Mouse (Mus musculus): ENCODE data around the gene Irf2bpl.

Irf2bpl gene

DNA sequence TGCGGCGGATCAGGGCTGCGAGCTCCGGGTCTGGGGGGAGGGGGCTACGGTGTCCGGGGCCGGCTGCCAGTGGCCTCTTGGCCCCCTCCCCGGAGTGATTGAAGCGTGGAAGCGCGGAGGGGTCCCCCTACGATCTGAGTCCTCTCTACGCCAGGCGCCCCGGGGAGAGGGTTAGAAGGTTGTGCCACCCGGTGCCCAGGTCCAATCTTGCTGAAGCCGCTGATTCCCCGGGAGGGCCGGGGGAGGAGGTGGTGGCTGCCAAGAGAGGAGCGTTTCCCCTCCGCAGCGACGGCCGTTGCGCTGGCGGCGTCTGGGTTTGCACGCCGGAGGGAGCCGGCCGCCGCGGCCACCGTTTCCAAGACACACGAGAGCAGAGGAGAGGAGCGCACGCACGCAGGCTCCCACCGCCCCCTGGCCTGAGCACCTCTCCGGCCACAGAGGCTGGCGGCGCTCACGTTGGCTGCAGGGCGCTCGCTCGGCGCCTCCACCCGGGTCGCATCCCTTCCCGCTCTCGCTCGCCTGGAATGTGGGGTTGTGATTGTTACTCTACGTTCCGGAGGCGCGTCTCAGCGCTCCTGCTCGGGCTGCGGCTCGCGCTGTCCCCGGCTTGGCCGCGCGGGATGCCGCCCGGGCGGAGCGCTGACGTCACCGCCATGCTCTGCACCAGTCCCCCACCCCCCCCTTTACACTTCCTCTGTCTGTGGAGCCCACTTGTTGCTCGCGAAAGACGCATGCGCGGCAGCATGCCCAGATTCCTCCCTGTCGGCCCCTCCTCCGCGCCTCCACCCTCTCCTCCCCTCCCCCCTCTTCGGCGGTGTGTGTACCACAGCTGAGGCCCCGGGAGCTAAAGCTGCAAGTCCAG, at the start of gene Irf2bpl:
Gene Irf2bpl (minus strand): TSS at position 602 of the 862 bp plus-strand sequence.
- peak; percentile 98 for DNase-seq

DNA sequence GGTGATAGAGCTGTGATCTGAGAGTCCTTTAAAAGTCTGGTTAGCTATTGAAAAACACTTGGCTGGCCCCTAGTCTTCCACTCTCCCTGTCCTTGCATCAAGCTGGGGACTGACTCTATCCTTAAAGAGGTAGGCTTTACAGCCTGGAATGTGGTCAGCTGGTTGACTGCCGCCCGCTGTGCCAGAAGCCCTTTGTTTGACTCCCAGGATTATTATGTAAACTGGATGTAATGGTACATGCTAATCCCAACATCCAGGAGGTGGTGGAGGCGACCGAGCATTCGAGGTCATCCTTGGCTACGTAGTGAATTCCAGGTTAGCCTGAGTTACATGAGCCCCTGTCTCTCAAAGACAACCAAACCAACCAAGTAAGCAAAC, 48.0 kb upstream of the Irf2bpl start:
- DNase-seq: no peak

DNA sequence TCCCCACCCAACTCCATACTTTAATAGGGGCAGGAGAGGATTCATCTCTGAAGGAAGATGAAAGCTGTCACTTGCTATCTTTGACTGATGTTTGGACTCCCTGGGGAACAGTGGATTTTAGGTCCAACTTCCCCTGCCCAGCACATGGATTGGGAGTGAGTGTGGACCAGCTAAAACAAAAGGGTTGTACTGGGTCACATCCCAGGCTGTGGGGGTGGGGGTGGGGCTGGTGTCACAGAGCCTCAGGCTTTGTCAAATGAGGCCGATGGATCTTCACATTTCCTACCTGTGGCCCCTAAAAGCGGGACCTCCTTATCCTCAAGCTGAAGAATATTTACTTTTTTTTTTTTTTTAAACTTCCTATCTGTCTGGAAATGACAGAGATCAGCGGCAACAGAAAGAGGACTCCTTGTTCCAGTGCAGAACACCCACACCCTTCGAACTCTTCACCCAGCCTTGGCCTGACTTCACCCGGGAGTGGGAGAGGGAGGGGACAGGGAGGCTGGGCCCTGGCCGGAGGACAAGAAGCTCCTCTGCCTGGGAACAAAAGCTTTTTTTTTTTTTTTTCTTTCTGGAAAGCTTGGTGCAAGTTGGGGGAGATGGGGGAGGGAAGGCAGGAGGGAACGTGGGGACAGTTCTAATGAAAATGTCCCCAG, 47.4 kb upstream of the Irf2bpl start:
- no peak for DNase-seq

DNA sequence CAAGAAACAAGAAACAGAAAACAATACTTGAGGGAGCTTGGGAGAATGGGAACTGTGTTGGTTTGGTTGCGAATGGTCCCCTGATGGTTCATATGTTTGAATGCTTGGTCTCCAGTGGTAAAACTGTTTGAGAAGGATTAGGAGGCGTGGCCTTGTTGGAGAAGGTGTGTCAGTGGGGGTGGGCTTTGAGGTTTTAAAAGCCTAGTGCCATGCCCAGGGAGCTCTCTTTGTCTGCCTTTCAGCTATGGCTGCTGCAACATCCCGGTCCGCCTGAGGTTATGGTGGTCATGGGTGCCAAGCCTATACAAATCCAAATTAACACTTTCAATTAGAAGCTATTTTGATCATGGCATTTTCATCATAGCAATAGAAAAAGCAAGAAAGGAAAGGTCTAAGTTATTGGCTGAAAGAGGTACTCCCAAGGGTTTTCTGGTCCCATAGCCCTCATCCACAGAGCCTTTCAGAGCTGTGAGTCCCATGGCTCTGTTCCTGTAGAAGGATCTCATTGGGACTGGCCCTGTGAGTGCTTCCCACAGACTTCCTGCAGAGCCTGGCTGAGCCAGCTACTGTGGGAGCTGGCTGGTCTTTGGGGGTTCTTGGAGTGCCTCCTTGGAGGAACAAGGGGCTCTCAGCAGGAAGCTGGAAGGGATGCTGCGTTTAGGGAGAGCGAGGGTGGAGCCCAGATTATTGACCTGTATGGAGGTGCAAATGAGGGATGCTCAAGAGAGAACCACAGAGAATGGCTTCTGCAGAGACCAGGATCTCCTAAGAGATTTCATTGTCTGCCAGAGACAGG, 46.5 kb upstream of the Irf2bpl start:
- DNase-seq: no peak

DNA sequence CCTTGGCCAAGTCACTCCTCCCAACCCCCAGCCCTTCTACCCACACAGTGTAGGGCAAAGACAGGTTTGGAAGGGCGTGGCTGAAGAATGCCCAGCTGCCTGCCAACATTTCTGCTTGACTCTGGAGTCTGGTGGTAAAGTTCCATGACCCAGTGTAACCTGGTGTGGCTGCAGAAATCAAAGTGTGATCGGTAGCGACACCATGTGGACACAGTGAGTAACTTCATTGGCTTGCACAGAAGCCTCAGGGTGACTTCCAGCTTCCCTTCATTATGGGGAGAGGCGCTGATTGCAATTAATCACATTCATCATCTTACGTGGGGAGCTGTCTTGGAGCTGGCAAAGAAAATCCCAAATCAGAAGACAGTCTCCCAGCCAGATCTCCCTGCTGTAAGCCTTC, 39.2 kb upstream of the Irf2bpl start:
- peak; percentile 82 for DNase-seq

DNA sequence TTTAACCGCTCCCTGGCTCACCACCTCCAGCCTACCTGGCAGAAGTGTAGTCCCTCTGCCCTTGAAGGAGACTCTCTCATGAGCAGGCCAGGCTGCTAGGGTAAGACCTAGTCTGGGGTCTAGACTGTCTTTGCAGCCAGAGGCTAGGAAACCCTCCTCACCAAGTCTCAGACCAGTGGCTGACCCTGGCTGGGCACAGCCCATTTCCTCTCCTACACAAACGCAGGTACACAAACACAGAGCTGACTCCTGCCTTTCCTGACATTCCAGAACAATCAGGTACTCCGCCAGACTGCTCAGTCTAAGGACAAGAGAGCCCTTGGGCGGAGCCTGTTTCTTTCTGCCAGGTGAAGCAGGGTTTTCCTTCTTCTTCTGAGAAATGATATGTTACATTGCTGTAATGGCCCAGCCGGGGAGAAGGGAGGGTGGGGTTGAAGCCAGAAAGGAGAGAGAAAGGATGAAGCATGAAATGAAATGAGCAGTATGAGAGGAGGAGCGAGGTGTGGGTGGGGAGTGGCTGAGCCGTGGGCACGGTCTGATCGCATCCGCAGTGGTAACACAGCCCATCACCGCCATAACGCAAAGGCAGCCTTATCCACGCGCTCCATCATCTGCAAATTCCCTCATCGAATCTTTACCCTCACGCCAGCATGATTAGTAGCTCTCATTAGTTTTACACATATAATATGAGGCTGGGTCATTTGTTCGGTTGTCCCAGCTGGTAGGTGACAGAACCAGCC, 34.6 kb upstream of the Irf2bpl start:
- DNase-seq: no peak

DNA sequence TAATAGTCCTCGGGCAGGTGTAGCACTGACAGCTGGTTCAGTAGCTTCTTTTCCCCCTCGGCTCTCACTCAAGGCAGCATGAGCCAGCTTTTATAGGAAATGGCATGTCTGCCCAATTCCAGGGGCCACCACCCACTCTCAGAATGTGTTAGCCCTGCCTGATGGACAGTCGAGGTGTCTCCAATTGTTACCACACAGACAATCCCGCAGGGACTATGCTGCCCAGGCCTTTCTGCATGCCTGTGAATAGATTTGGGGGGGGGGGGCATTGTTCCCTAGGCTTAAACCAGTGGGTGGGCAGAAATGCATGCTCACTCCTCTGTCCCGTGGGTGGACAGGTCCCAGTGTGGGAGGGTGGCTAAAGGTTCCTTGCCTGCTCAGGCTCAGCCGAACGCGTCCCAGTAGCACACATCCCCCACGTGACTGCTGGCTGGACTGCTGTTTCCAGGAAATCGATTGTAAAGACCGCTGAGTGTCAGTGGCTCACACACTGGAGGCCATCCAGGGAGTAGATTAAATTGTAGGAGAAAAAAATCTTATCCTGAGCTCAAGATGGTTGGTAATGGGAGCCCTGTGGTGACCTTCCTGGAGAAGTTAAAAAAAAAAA, 33.9 kb upstream of the Irf2bpl start:
- no peak for DNase-seq

DNA sequence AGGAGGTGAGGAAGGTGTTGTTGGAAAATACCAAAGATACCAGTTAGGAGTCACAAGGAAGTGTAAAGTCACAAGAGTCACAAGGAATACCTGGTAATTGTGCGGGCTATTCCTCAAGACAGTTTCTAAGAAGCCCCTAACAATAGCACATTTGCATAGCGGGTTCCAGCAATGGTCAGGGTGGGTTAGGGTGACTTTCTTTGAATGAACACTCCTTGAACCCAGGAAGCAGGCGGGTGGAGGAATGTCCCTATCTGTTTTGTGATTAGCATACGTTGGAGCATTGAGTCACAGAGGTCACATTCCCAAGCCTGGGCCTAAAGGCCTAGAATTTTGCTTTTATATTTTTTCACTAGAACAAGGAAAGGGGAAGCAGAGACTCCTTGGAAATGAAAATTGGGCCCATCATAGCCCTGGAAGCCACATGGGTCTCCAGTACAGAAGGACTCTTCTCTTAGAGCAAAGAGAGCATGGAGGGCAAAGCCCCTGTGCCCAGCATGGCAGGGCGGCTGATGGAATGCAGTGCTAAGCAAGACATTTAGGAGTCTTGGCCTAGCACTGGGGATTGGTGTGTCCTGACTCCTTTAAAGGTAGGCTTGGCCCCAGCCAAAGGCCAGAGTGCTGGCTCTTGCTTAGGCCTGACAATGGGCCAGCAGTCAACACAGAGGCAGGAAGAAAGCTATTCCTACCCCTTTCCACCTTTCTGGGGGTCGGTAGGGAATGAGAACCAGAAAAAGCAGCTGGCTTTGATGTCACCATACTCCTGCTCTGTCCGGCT, 32.4 kb upstream of the Irf2bpl start:
- no peak for DNase-seq

DNA sequence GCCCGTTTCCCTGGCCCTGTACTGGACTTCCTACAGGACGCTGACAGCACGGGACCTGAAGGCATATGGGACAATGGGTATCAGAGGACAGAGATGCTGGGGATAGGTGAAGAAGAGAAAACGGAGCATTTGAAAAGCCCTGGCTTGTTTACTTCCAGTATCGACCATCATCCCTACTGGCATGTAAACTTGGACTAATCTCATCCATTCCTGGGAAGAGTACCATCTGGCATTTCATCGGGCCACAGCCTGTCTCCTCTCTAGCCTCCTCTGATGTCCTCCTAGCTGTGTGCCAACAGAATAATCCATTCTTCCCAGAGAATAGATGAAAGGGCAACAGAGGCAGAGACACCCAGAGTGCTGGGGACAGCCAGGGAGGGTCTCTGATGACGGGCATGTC, 31.0 kb upstream of the Irf2bpl start:
- DNase-seq: no peak

DNA sequence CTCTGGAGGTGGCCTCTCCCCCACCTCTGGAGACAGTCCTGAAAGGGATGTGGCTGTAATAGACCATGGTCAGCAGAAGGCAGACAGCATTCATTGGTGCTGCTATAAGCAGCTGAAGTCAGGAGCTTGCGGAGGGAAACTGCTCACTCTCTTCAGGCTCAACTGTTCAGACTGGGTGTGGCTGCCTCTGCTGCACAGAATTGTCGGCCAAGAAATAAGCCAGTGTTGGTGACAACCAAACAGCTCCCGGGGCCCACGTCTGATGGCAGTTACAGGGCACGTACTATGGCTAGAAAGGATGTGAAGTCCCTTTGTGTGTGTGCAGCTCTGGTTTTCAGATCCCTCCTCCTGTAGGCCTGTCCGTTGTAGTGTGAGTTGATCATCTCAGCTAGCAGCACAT, 30.2 kb upstream of the Irf2bpl start:
- DNase-seq: no peak

DNA sequence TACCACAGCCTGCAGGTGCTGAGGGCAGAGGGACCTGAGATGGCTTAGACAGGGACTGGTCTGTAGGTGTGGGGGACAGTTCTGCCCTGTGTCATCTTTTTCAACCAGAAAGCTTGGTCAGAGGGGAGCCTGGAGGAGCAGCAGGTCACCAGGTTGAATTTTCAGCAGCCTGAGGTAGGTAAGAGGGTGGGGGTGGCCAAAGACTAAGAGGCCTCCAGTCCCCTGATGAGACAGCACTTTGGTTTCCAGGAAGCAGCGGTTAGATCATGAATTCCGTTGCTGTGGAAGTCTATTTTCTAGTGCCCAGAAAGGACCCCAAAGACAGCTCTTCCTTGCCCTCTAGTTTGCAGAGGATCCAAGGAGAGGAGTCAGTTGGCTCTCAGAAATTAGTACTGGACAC, 29.8 kb upstream of the Irf2bpl start:
- no peak for DNase-seq

DNA sequence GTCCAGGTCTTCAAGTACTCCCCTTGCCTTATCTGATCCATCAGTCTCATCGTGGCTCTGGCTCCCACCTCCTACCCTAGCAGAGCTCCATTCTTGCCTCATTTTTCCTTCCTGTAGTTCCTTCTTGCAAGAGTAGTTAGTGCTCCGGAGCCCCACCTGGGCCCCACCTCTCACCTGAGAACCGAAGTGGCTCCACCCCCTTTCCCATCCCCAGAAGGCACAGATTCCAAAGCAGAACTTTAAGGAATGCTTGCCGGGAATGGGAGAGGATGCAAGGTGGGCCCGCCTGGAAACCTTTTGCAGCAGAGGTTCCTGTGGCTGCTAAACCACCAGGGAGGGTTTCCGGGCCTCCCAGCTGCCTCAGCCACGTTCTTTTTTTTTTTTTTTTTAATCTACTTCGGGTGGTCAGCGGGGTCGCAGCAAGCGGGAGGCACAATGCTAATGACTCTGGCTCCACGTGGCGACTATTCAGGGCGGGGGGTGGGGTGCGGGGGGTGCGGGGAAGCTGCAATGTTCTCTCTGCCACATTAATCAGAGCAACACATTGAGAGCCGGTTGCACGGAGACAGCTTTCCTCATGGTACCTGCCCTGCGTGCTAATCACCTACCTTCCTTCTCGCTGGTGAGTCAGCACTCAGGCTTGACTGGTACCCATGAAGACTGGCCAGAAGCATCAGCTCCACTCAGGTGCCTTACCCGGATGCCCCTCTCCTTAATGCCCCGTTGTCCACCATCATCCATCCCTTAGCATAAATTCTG, 27.9 kb upstream of the Irf2bpl start:
- DNase-seq: no peak

DNA sequence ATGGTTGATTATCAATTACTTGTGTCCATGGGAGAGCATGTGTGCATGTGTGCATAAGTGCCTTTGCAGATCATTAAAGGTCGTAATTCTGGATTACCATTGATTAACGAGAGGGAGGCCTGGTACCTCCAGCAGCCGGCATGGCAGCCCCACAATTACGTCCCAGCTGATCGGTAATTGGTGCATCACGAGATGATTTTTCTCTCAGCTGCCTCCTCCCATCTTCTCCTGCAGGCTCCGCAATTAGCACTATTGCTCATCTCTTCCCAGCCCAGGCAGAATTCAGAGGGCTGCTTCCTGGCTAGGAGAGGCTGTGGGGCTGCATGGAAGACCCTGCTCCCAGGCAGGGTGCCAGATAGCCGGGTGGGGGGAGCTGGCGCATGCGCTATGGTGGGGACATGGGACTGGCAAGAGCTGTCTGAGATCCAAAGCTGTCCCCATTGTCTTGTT, 26.9 kb upstream of the Irf2bpl start:
- no peak for DNase-seq

DNA sequence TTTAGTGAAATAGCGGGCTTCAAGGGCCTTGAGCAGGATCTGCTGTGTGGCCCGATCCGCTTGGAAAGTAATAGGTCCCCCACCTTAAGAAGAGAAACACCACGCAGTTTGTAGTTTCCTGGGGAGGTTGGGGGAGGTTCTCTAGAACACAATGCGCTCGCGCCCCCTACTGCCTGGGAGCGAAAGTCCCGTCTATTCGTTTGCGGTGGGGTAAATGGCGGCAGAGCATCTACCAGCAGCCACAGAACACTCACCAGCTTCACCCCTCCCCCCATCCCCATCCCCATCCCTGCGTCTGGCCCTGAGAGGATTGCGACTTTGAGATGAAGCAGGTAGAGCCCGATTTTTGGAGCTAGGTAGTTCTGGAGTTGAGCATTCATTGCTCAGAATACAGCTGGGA, 21.8 kb upstream of the Irf2bpl start:
- DNase-seq: peak; percentile 96

DNA sequence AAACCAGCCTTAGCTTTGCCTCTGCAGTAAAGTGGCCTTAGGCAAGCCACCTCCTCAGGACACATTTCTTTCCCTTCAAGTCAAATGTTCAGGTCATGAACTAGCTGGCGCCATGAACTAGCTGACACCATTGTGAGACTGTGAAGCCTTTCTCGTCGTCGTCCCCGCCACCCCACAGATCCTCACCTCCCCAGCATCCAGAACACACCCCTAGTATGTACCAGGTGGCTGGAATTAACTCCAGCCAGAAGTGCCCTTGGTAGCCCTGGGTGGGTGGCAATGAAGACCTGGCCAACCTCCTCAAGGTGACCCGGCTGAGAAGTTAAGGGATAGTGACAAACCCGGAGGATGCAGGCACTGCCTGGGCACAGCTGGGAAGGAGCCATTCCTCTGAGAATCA, 21.3 kb upstream of the Irf2bpl start:
- peak; percentile 26 for DNase-seq

DNA sequence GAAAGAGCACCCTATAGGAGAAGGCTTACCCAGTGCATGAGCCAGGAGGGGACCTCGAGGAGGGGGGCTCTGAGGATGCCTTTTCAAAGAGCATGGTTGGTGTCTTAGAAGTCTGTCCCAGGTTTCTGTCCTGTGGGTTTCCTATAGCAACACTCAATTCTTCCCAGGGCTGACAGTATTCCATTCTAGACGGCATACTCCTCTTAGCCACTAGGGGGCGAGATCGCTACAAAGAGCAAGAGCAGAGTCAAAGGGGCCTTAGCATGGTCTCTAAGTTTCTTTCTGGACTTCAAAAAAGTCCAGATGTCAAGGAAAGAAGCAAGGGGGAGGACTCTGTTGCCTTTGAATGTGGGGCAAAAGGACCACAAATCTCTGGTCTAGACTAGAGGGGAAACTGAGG, 20.6 kb upstream of the Irf2bpl start:
- peak; percentile 66 for DNase-seq

DNA sequence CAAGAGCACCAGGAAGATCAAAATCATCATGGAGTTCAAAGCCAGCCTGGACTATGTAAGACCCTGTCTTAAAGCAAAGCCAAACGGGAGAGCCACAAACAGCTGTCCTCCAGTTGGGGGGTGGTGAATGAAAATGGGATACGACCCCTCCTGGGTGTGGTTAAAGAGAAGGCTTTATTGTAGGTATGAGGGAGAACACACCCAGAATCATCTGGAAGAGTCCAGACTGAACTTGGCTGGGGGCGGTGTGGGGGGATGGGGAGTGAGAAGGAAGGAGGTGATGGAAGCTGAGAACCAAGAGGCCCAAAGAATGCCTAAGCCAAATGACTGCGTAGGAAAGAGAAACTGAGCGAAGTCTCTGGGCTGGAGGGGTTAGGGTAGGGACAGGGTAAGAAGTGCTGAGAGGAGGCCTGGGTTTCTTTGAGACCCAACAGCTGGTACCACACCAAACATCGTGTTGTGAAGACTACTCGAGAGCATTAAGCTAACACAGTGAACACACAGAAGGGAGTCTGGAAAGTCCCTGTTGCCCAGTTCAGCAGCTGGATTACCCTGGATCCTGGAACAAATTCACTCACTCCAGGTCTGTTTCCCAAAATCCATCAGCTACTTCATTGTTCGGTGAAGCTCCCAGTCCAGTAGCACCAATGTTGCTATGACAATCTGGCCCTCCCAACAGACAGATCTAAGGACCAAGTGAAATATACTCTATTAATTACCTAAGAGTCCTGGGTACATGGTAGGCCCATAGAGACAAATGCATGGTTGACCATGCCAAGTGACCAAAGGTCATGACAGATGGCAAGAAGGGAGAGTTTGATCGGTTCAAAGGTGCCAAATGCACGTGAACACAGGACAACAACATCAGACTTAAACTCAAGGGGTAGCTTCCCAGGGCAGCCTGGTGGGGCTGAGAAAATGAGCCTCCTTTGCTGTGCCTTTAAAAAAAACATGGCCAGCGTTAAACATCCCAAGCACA, 19.5 kb upstream of the Irf2bpl start:
- peak; percentile 5 for DNase-seq

DNA sequence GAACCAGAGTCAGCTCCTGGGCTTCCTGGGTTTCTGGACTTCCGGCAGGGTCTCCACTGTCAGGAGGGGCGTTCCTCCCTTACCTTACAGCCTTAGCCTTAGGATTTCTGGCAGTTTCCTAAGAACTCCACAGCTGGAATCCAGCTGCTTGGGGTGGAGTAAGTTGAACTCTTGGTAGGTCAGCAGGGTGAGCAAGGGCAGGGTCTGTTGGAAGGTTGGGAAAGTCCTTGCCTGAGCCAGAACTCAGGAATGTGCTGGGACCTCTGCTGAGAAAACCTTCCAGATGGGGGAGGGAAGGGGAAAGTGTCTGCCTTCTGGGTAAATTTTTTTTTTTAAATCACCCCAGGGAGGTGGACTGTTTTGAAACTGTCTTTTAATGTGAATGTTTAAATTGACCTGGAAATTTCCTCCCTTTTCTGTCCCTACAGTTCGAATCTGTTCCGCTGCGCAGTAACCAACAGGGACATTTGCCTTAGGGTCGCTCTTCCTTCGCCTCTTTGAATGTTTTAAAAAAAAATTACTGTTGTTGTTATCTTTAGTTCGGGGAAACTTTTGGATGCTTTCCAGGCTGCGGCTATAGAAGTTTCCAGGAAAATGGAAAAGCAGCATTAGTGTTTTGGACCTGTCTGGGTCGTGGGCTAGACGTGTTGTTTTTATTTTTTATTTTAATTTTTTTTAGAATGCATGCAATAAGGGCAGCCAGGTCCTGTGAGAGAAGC, 15.0 kb upstream of the Irf2bpl start:
- peak; percentile 6 for DNase-seq

DNA sequence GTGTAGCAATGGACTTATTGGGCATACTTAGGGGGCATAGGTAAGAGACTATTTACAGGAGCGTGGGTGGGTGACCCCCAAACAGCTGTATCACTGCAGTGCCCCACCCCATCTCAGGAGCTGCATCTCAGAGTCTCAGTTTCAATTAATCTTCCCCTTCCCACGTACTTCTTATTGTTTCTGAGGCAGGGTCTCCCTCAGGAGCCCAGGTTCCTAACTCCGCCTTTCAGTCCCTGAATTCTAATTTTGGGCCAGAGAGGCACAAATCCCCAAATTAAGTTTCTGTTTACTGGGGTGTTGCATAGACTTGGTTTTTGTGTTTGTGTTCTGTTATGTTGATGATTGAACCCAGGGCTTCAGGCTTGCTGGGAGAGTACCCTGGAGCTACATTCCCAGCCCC, 13.8 kb upstream of the Irf2bpl start:
- DNase-seq: no peak
